Mouse (Mus musculus) layer of hippocampus, adult 2 months (tissue): ENCODE results near the gene Arntl2. TPM values are rescaled to one million over a fixed set of nuclear protein-coding genes. Genes with fewer than 3 reads are reported as not detected.
A peak's percentile ranks its signal among the peaks of the same experiment; 100 is the strongest.

Experiments
- DNase-seq, 2 experiments: peaks; one replicate each; pipeline ENCODE4 v3.0.0; 2022; ENCODE audit warnings: low spot score in 2 of 2
- H3K27ac ChIP-seq: fragments of 200-600 bp; 2 replicates; pipeline ENCODE4 v1.8.1; 2022
- H3K4me3 ChIP-seq: fragments of 200-600 bp; 2 replicates; pipeline ENCODE4 v1.8.1; 2022; ENCODE audit warnings: mild to moderate bottlenecking
- CTCF ChIP-seq: fragments of 200-600 bp; conservative IDR thresholded peaks from 2 replicates; pipeline ENCODE4 v1.8.1; 2022; ENCODE audit warnings: antibody characterized with exemption, mild to moderate bottlenecking, moderate library complexity
- total RNA-seq, 2 experiments: library from RNA; stranded (reverse); gene quantifications; 2 replicates each; pipeline ENCODE4 v1.2.3; 2021

Gene Arntl2
- total RNA-seq, 2 experiments from 2014 or later: 9.0 to 10.4 TPM

GRCm38 (mm10) chr6:146871975-146872374 is 76.1 kb downstream of the Arntl2 start:
- no peak for DNase-seq
- Histone ChIP-seq H3K4me3 (no peak overlapping the region), H3K27ac (no peak overlapping the region)
- no peak for TF ChIP-seq CTCF

GRCm38 (mm10) chr6:146874415-146874814 is 78.6 kb downstream of the Arntl2 start:
- Histone ChIP-seq H3K27ac (no peak overlapping the region), H3K4me3 (no peak overlapping the region)
- no peak for DNase-seq
- TF ChIP-seq CTCF: no peak

- Histone ChIP-seq H3K4me3 (no peak overlapping the region), H3K27ac (no peak overlapping the region)
- peak; percentile 56 for TF ChIP-seq CTCF
- no peak for DNase-seq
Measured at GRCm38 (mm10) chr6:146876820-146877219, 81.0 kb downstream of the Arntl2 start.

- Histone ChIP-seq H3K27ac (no peak overlapping the region), H3K4me3 (no peak overlapping the region)
- TF ChIP-seq CTCF: no peak
- DNase-seq: peak; percentile 39 to 56
Measured at GRCm38 (mm10) chr6:146877425-146878045, 81.7 kb downstream of the Arntl2 start.

GRCm38 (mm10) chr6:146878926-146879325 is 83.1 kb downstream of the Arntl2 start:
- no peak for TF ChIP-seq CTCF
- Histone ChIP-seq H3K27ac (no peak overlapping the region), H3K4me3 (no peak overlapping the region)
- DNase-seq: no peak

- TF ChIP-seq CTCF: no peak
- no peak overlapping the region for H3K4me3 ChIP-seq
- H3K27ac ChIP-seq: no peak overlapping the region
- no peak for DNase-seq
Measured at GRCm38 (mm10) chr6:146879856-146880255, 84.0 kb downstream of the Arntl2 start.

GRCm38 (mm10) chr6:146880296-146880695 is 84.4 kb downstream of the Arntl2 start:
- no peak for TF ChIP-seq CTCF

GRCm38 (mm10) chr6:146881896-146882770 is 86.3 kb downstream of the Arntl2 start:
- no peak overlapping the region for H3K4me3 ChIP-seq
- DNase-seq: no peak
- TF ChIP-seq CTCF: no peak

More at GRCm38 (mm10) chr6:146880296-146880695, 84.4 kb downstream of the Arntl2 start:
- no peak for DNase-seq
- Histone ChIP-seq H3K27ac (no peak overlapping the region), H3K4me3 (no peak overlapping the region)

More at GRCm38 (mm10) chr6:146881896-146882770, 86.3 kb downstream of the Arntl2 start:
- H3K27ac ChIP-seq: no peak overlapping the region

Other genes with a start within 250 kb of the Arntl2 start
- 100 to 1,000 TPM; 103 to 109 TPM for gene Fgfr1op2, start 218.9 kb upstream of the Arntl2 start, total RNA-seq
- 10 to 100 TPM; 46.8 to 51.1 TPM for gene Ints13, start 218.2 kb upstream of the Arntl2 start, total RNA-seq
- 10 to 100 TPM; 42.8 to 44.7 TPM for gene Med21, start 153.5 kb upstream of the Arntl2 start, total RNA-seq
- gene Tm7sf3, start 153.2 kb upstream of the Arntl2 start, total RNA-seq: 10 to 100 TPM; 40.3 to 43.3 TPM
- gene Stk38l, start 71.1 kb upstream of the Arntl2 start, total RNA-seq: 10 to 100 TPM; 21.1 to 22.5 TPM
- gene Smco2, start 54.0 kb downstream of the Arntl2 start, total RNA-seq: not detected
- 10 to 100 TPM; 35.3 to 40.6 TPM for gene Ppfibp1, start 92.4 kb downstream of the Arntl2 start, total RNA-seq
- gene 1700034J05Rik, start 158.4 kb downstream of the Arntl2 start, total RNA-seq: not detected
- gene Rep15, start 236.5 kb downstream of the Arntl2 start, total RNA-seq: 1 to 10 TPM; 1.1 to 2.1 TPM
- 10 to 100 TPM; 41.7 to 54.8 TPM for gene Mrps35, start 246.7 kb downstream of the Arntl2 start, total RNA-seq